Mouse (Mus musculus) E14TG2a.4 (cell line): Measurements from ENCODE around the gene 5730455P16Rik.

Source experiments
- CTCF ChIP-seq: conservative IDR thresholded peaks from 2 replicates; pipeline ENCODE4 v1.5.1; 2014; ENCODE audit warnings: low read length
- POU5F1 ChIP-seq: IDR thresholded peaks from 2 replicates; pipeline ENCODE4 v1.6.1; 2014; ENCODE audit warnings: low read length, borderline replicate concordance

DNA sequence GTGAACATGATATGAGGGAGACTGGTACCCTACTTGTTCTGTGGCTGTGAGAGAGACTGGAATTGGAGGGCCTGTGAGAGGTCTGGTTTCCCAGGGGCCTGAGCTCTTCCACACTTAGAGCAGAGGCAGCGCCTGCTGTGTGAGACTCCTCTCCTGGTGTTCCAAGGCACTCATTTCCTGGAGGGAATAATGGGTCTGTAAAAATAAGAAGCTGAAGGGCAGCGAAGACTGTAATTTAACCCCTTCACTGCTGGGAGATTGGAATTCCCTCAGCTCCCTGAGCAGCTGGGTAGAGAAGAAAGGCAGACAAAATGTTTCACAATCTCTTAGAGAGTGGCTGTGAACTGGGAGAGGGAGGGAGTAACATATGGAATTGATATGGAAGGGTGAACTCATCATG is 35.4 kb downstream of the 5730455P16Rik start:
- TF ChIP-seq CTCF: no peak
- no peak for TF ChIP-seq POU5F1
